Mouse (Mus musculus): ENCODE data around the gene Fam57b. TPM values are rescaled to one million over a fixed set of nuclear protein-coding genes. Genes with fewer than 3 reads are reported as not detected.

The Fam57b gene
- polyA plus RNA-seq, 1 experiment: 0.94 TPM

DNA sequence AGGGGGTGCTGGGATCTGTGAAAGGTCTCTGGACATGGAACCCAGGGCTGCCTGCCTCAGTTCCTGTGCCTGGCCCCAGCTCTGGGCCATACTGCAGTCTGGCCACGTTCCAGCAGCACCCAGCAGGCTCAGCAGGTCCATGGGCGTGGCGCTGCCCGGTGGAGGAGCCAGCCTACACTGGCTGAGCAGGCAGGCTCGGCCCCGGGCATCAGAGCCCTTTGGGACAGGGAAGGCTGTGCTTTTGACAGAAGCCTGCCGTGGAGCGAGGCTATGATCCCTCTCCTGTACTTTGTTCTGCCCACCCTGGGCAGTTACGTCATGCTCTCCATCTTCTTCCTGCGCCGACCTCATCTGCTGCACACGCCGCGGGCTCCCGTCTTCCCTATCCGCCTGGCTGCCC lies 31.3 kb upstream of the Fam57b start, which contains the start of gene Gdpd3:
TSS of gene Gdpd3 (plus strand) at position 134 of the 400 bp plus-strand sequence.
- TF ChIP-seq MYOD1 (IDR thresholded peaks at IDR 0.05; ENCODE audit: control insufficient read depth in 1 of 3, insufficient read length in 2 of 3, low read depth in 2 of 3): no peak
- H3K4me2 ChIP-seq (ENCODE audit: low read depth): no peak within 1 kb of the TSS
- H3K79me2 ChIP-seq (ENCODE audit: control insufficient read depth, insufficient read depth): no peaks in the 10 kb centered on the region
- H3ac ChIP-seq (ENCODE audit: control insufficient read depth, insufficient read length): no peak within 1 kb of the TSS
- no peaks in the 10 kb centered on the region for H3K27me3 ChIP-seq (ENCODE audit: control insufficient read depth, insufficient read depth, insufficient read length)
- peaks cover 2% of the 10 kb centered on the region for H3K36me3 ChIP-seq (ENCODE audit: control insufficient read depth, insufficient read depth)
- no peak within 1 kb of the TSS for H3K4me3 ChIP-seq

DNA sequence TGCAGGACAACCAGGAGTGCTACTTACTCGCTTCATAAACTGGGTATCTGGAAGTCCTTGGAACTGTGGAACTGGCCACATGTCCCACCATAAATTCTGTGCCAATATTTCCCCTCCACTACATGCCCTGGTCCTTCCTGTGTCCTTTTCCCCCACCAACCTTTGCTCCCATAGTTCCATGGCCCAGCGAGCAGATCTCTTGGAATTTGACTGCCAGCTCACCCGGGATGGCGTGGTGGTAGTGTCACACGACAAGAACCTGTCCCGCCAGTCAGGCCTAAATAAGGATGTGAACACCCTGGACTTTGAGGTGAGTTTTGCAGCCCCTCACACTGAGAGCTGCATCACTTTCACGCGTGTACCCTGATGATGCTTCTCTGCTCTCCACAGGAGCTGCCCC lies 30.5 kb upstream of the Fam57b start:
- H3K36me3 ChIP-seq (ENCODE audit: control insufficient read depth, insufficient read depth): no peaks in the 10 kb centered on the region
- no peaks in the 10 kb centered on the region for H3K27me3 ChIP-seq (ENCODE audit: control insufficient read depth, insufficient read depth, insufficient read length)
- H3K79me2 ChIP-seq (ENCODE audit: control insufficient read depth, insufficient read depth): no peaks in the 10 kb centered on the region
- H3K4me3 ChIP-seq: no peak overlapping the region
- TF ChIP-seq E2F4 (IDR thresholded peaks at IDR 0.05; ENCODE audit: insufficient read depth) (no peak), POLR2A (IDR thresholded peaks at IDR 0.05; ENCODE audit: insufficient read length, low read depth) (no peak), MYOD1 (IDR thresholded peaks at IDR 0.05; ENCODE audit: control insufficient read depth in 1 of 3, insufficient read length in 2 of 3, low read depth in 2 of 3) (no peak), MAX (IDR thresholded peaks at IDR 0.05; ENCODE audit: low read depth) (no peak), SRF (IDR thresholded peaks at IDR 0.05; ENCODE audit: control insufficient read depth, insufficient read length, low read depth) (no peak), REST (IDR thresholded peaks at IDR 0.05; ENCODE audit: insufficient read depth, insufficient read length) (no peak)
- H3ac ChIP-seq (ENCODE audit: control insufficient read depth, insufficient read length): no peak overlapping the region
- no peak overlapping the region for H3K4me2 ChIP-seq (ENCODE audit: low read depth)

DNA sequence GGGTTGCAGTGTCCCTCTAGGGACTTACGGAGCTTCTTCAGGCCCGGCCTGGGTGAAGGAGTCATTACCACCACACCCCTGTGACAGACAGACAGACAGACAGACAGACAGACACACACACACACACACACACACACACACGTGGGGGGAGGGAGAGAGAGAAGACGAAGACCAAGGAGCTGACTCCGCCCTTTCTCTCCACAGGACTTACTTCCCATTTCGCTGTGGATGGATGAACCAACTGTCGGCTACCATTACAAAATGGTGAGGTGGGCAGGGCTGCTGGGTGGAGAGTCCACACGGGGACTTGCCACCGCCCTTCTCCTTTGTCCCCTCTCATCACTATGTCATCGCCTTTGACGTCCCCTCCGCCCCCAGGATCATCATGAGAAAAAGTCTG lies 26.7 kb upstream of the Fam57b start:
- no peak overlapping the region for H3K4me3 ChIP-seq
- no peak for TF ChIP-seq POLR2AphosphoS2 (IDR thresholded peaks at IDR 0.05; ENCODE audit: insufficient read length, low read depth)
- TF ChIP-seq TCF3 (IDR thresholded peaks at IDR 0.05; ENCODE audit: insufficient read length, low read depth): no peak
- no peaks in the 10 kb centered on the region for H3K27me3 ChIP-seq (ENCODE audit: control insufficient read depth, insufficient read depth, insufficient read length)
- H3K36me3 ChIP-seq (ENCODE audit: control insufficient read depth, insufficient read depth): no peaks in the 10 kb centered on the region
- H3K4me2 ChIP-seq (ENCODE audit: low read depth): no peak overlapping the region
- no peak overlapping the region for H3ac ChIP-seq (ENCODE audit: control insufficient read depth, insufficient read length)
- H3K79me2 ChIP-seq (ENCODE audit: control insufficient read depth, insufficient read depth): no peaks in the 10 kb centered on the region

DNA sequence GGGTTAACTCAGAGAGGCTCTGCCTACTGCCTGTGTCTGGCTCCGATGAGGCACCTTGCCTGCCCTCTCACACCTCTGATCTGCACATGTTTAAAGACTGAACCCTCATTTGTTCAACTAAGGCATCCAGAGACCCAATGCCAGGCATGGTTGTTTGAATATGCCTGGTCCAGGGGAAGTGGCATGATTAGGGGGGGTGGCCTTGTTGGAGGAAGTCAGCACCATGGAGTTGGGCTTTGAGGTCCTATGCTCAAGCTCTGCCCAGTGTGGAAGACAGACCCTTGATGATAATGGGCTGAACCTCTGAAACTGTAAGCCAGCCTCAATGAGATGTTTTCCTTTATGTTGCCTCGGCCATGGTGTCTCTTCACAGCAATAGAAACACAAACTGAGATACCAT lies 24.1 kb upstream of the Fam57b start:
- H3K4me2 ChIP-seq (ENCODE audit: low read depth): no peak overlapping the region
- H3K27me3 ChIP-seq (ENCODE audit: control insufficient read depth, insufficient read depth, insufficient read length): no peaks in the 10 kb centered on the region
- TF ChIP-seq TCF3 (IDR thresholded peaks at IDR 0.05; ENCODE audit: insufficient read length, low read depth) (no peak), CEBPB (IDR thresholded peaks at IDR 0.05; ENCODE audit: insufficient read depth, poor library complexity, severe bottlenecking) (no peak), MAX (IDR thresholded peaks at IDR 0.05; ENCODE audit: low read depth) (no peak), MYOD1 (IDR thresholded peaks at IDR 0.05; ENCODE audit: control insufficient read depth in 1 of 3, insufficient read length in 2 of 3, low read depth in 2 of 3) (no peak)
- H3K79me2 ChIP-seq (ENCODE audit: control insufficient read depth, insufficient read depth): no peaks in the 10 kb centered on the region
- H3K4me3 ChIP-seq: no peak overlapping the region
- no peaks in the 10 kb centered on the region for H3K36me3 ChIP-seq (ENCODE audit: control insufficient read depth, insufficient read depth)
- H3ac ChIP-seq (ENCODE audit: control insufficient read depth, insufficient read length): no peak overlapping the region

DNA sequence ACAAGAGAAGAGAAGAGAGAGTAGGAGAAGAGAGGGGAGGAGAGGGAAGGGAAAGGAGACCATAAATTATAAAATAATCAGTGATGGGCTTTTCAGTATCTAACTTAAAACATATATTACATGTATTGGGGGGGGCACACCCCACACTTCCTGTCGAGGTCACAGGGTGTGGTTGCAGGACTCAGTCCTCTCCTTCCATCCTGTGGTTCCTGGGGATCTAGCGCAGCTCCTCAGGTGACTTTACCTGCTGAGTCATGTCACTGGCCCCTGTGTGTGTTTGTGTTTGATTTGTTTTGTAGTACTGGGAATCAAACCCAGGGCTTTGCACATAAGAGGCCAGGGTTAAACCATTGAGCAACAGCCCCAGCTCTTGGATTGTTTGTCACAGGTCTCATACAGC lies 23.0 kb upstream of the Fam57b start:
- Histone ChIP-seq H3K79me2 (ENCODE audit: control insufficient read depth, insufficient read depth) (no peaks in the 10 kb centered on the region), H3K4me3 (no peak overlapping the region), H3K4me2 (ENCODE audit: low read depth) (no peak overlapping the region), H3K36me3 (ENCODE audit: control insufficient read depth, insufficient read depth) (no peaks in the 10 kb centered on the region), H3K27me3 (ENCODE audit: control insufficient read depth, insufficient read depth, insufficient read length) (no peaks in the 10 kb centered on the region), H3ac (ENCODE audit: control insufficient read depth, insufficient read length) (no peak overlapping the region)
- TF ChIP-seq TCF3 (IDR thresholded peaks at IDR 0.05; ENCODE audit: insufficient read length, low read depth) (no peak), POLR2AphosphoS2 (IDR thresholded peaks at IDR 0.05; ENCODE audit: insufficient read length, low read depth) (no peak), TCF12 (IDR thresholded peaks at IDR 0.05; ENCODE audit: insufficient read depth, poor library complexity, severe bottlenecking) (no peak), MAX (IDR thresholded peaks at IDR 0.05; ENCODE audit: low read depth) (no peak), CEBPB (IDR thresholded peaks at IDR 0.05; ENCODE audit: insufficient read depth, poor library complexity, severe bottlenecking) (no peak), POLR2A (IDR thresholded peaks at IDR 0.05; ENCODE audit: insufficient read length, low read depth) (no peak), REST (IDR thresholded peaks at IDR 0.05; ENCODE audit: insufficient read depth, insufficient read length) (no peak), E2F4 (IDR thresholded peaks at IDR 0.05; ENCODE audit: insufficient read depth) (no peak), SRF (IDR thresholded peaks at IDR 0.05; ENCODE audit: control insufficient read depth, insufficient read length, low read depth) (no peak), MYOG (IDR thresholded peaks at IDR 0.05; ENCODE audit: control insufficient read depth in 1 of 3, insufficient read depth in 1 of 3, insufficient read length in 2 of 3, low read depth in 2 of 3) (no peak), USF1 (IDR thresholded peaks at IDR 0.05; ENCODE audit: low read depth) (no peak), MYOD1 (IDR thresholded peaks at IDR 0.05; ENCODE audit: control insufficient read depth in 1 of 3, insufficient read length in 2 of 3, low read depth in 2 of 3) (no peak)

Measured in myocyte (in vitro differentiated cells).